Mouse (Mus musculus) stomach, embryonic 14.5 days (tissue): ENCODE results near the gene Triml1. TPM values are rescaled to one million over a fixed set of nuclear protein-coding genes. Genes with fewer than 3 reads are reported as not detected.

Experiments used
- ATAC-seq: fragments of 200-750 bp; cut with Nextera tagmentation; 2 replicates; pipeline ENCODE4 v1.8.0; 2017; ENCODE audit warnings: low read depth, moderate TSS enrichment; ENCODE audit not compliant: insufficient number of reproducible peaks, insufficient read depth, low FRiP score
- H3K27ac ChIP-seq: fragments of 300-500 bp; sonication (generic); 2 replicates; pipeline ENCODE4 v1.5.1; 2014; ENCODE audit warnings: mild to moderate bottlenecking, low read length, moderate library complexity, mixed read lengths
- H3K27me3 ChIP-seq: fragments of 300-500 bp; sonication (generic); 2 replicates; pipeline ENCODE4 v1.6.1; 2014; ENCODE audit warnings: low read length, control low read depth, mixed read lengths; ENCODE audit not compliant: control insufficient read depth, insufficient read depth
- H3K36me3 ChIP-seq: fragments of 300-500 bp; sonication (generic); 2 replicates; pipeline ENCODE4 v1.6.1; 2014; ENCODE audit warnings: mild to moderate bottlenecking, control low read depth, low read length, moderate library complexity, mixed read lengths; ENCODE audit not compliant: control insufficient read depth, insufficient read depth
- H3K4me1 ChIP-seq: fragments of 300-500 bp; sonication (generic); 2 replicates; pipeline ENCODE4 v1.6.1; 2014; ENCODE audit warnings: low read length, control low read depth, mixed read lengths; ENCODE audit not compliant: control insufficient read depth, insufficient read depth
- H3K4me2 ChIP-seq: fragments of 300-500 bp; sonication (generic); replicated peaks from 2 replicates; pipeline ENCODE4 v1.6.1; 2014; ENCODE audit warnings: low read depth, low read length, control low read depth
- H3K4me3 ChIP-seq: fragments of 300-500 bp; sonication (generic); 2 replicates; pipeline ENCODE4 v1.5.1; 2014; ENCODE audit warnings: low read depth, low read length, control low read depth
- H3K9ac ChIP-seq: fragments of 300-500 bp; sonication (generic); replicated peaks from 2 replicates; pipeline ENCODE4 v1.6.1; 2014; ENCODE audit warnings: low read depth, mild to moderate bottlenecking, control low read depth, low read length, moderate library complexity, mixed read lengths
- H3K9me3 ChIP-seq: fragments of 300-500 bp; sonication (generic); 2 replicates; pipeline ENCODE4 v1.6.1; 2016; ENCODE audit warnings: low read depth, low read length, control low read depth; ENCODE audit not compliant: control insufficient read depth
- WGBS: fragments of 180-500 bp; shearing (Covaris S2); extraction: QIAGEN DNeasy Blood & Tissue Kit; methylation state at CpG from one replicate; pipeline ENCODE4 v1.1.7; 2014; 5-methylcytosine and 5-hydroxymethylcytosine counted together
- polyA plus RNA-seq: library from polyadenylated mRNA; unstranded; fragments of >200 nt; fragmentation: Nextera tagmentation; extraction: Ambion mirVana; gene quantifications from 2 replicates; pipeline ENCODE4 v1.2.1, GENCODE M21; 2014

Gene Triml1
- polyA plus RNA-seq, result not detected in 2 replicates

DNA sequence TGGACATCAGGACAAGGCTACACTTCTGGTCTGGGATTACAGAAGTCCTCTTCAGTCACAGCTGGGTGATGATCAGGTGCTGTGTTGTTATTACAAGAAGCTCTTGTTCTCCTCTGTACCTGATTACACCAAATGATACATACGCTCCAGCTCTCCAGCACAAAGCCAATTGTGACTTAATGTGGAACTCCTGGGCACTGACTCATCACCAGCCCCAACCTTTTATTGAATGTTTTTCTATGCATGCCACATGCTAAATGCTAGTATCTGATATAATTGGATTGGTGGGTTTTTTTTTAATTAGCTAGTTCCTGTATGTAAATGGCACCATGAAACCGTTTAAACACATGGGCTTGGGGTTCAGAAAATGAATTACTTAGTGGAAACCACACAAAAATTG, at the start of gene Triml1:
Gene Triml1, minus strand, starts transcription at position 101 of the 400 bp plus-strand sequence.
- Histone ChIP-seq H3K36me3 (no peaks in the 10 kb centered on the region), H3K27me3 (no peaks in the 10 kb centered on the region), H3K4me1 (no peaks in the 10 kb centered on the region), H3K9me3 (no peaks in the 10 kb centered on the region), H3K9ac (no peak within 1 kb of the TSS), H3K4me2 (no peak within 1 kb of the TSS), H3K4me3 (no peak within 1 kb of the TSS), H3K27ac (no peak within 1 kb of the TSS)
- ATAC-seq, result no peak
- WGBS, result 86% methylated on average over 2 of the region's 2 CpGs

GRCm38 (mm10) chr8:43182281-43182680, 41.0 kb upstream of the Triml1 start:
- H3K36me3 ChIP-seq, result no peaks in the 10 kb centered on the region
- no peak overlapping the region for H3K4me2 ChIP-seq
- ATAC-seq, result no peak
- H3K4me3 ChIP-seq, result no peak overlapping the region
- H3K4me1 ChIP-seq, result no peaks in the 10 kb centered on the region
- H3K9ac ChIP-seq, result no peak overlapping the region
- no peak overlapping the region for H3K27ac ChIP-seq
- no peaks in the 10 kb centered on the region for H3K9me3 ChIP-seq
- 89% methylated on average over 2 of the region's 2 CpGs for WGBS
- no peaks in the 10 kb centered on the region for H3K27me3 ChIP-seq

GRCm38 (mm10) chr8:43180054-43180690, 38.9 kb upstream of the Triml1 start, which contains the start of gene Triml2:
Gene Triml2, plus strand, starts transcription at chr8:43180541.
- Histone ChIP-seq H3K4me3 (no peak within 1 kb of the TSS), H3K27me3 (no peaks in the 10 kb centered on the region), H3K9ac (no peak within 1 kb of the TSS), H3K9me3 (no peaks in the 10 kb centered on the region), H3K4me1 (no peaks in the 10 kb centered on the region), H3K27ac (no peak within 1 kb of the TSS), H3K36me3 (no peaks in the 10 kb centered on the region), H3K4me2 (no peak within 1 kb of the TSS)
- 92% methylated on average over 13 of the region's 13 CpGs for WGBS
- ATAC-seq, result no peak

- no peaks in the 10 kb centered on the region for H3K27me3 ChIP-seq
- no peak overlapping the region for H3K9ac ChIP-seq
- no peaks in the 10 kb centered on the region for H3K9me3 ChIP-seq
- no peaks in the 10 kb centered on the region for H3K4me1 ChIP-seq
- WGBS, result 32% methylated on average over 4 of the region's 4 CpGs
- H3K36me3 ChIP-seq, result no peaks in the 10 kb centered on the region
- ATAC-seq, result peak; percentile 74; the same call in 1 of the 2 replicates
- H3K27ac ChIP-seq, result no peak overlapping the region
- no peak overlapping the region for H3K4me3 ChIP-seq
- no peak overlapping the region for H3K4me2 ChIP-seq
Observed at GRCm38 (mm10) chr8:43179189-43179588, 37.9 kb upstream of the Triml1 start.

DNA sequence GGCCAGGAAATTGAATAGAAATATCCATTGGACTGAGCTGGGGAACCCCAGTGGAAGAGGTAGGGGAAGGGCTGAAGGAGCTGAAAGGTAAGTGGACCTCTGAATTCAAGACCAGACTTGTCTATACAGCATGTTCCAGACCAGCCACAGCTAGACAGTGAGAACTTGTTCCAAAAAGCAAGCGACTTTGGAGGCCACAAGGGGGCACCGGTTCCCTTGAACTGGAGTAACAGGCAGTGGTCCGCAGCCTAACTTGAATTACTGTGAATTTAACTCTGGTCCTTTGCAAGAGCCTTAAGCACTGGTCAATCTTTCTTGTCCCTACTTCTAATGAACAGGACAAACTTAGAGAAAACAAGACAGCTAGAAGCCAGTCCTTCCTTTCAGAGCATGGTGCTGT, 37.0 kb upstream of the Triml1 start:
- Histone ChIP-seq H3K4me1 (no peaks in the 10 kb centered on the region), H3K9me3 (no peaks in the 10 kb centered on the region), H3K36me3 (no peaks in the 10 kb centered on the region), H3K4me3 (no peak overlapping the region), H3K9ac (no peak overlapping the region), H3K27ac (no peak overlapping the region), H3K27me3 (no peaks in the 10 kb centered on the region), H3K4me2 (no peak overlapping the region)
- ATAC-seq, result no peak
- 55% methylated on average over 3 of the region's 3 CpGs for WGBS

GRCm38 (mm10) chr8:43176766-43177486, 35.6 kb upstream of the Triml1 start:
- WGBS, result 93% methylated on average over 6 of the region's 6 CpGs
- Histone ChIP-seq H3K36me3 (no peaks in the 10 kb centered on the region), H3K9me3 (no peaks in the 10 kb centered on the region), H3K4me2 (no peak overlapping the region), H3K27ac (no peak overlapping the region), H3K27me3 (no peaks in the 10 kb centered on the region), H3K9ac (no peak overlapping the region), H3K4me3 (no peak overlapping the region), H3K4me1 (no peaks in the 10 kb centered on the region)
- ATAC-seq, result no peak

- no peak overlapping the region for H3K9ac ChIP-seq
- H3K27ac ChIP-seq, result no peak overlapping the region
- H3K36me3 ChIP-seq, result no peaks in the 10 kb centered on the region
- H3K27me3 ChIP-seq, result no peaks in the 10 kb centered on the region
- 88% methylated on average over 6 of the region's 6 CpGs for WGBS
- no peak overlapping the region for H3K4me2 ChIP-seq
- no peaks in the 10 kb centered on the region for H3K4me1 ChIP-seq
- H3K4me3 ChIP-seq, result no peak overlapping the region
- ATAC-seq, result no peak
- no peaks in the 10 kb centered on the region for H3K9me3 ChIP-seq
Observed at GRCm38 (mm10) chr8:43169249-43169755, 28.0 kb upstream of the Triml1 start.

DNA sequence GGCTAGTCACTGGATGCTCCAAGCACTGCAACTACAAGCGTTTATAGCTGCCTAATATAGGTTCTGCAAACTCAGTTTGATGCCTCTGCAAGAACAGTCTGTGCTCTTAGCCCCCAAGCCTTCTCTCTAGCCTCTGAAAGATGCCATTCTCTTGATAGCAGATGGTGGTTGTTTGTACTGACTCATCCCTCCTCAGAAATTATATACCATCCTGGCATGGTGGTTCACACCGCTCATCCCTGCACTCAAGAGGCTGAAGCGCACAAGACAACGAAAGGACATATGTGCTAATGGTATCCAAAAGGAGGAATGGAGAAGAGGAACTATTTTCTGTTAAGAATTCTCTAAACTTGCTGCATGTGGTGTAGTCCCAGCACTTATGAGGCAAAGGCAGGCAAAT, 26.8 kb upstream of the Triml1 start:
- H3K27me3 ChIP-seq, result no peaks in the 10 kb centered on the region
- no peak for ATAC-seq
- no peak overlapping the region for H3K4me3 ChIP-seq
- H3K27ac ChIP-seq, result no peak overlapping the region
- no peaks in the 10 kb centered on the region for H3K4me1 ChIP-seq
- H3K9me3 ChIP-seq, result no peaks in the 10 kb centered on the region
- H3K36me3 ChIP-seq, result no peaks in the 10 kb centered on the region
- no peak overlapping the region for H3K4me2 ChIP-seq
- 85% methylated on average over 4 of the region's 4 CpGs for WGBS
- no peak overlapping the region for H3K9ac ChIP-seq
